Mouse (Mus musculus): ENCODE results near the gene Tpst1.

GRCm38 (mm10) chr5:130136597-130136996 lies 63.5 kb downstream of the Tpst1 start:
- TF ChIP-seq CTCF (IDR thresholded peaks at IDR 0.05 in 2 of 3, conservative IDR thresholded peaks at IDR 0.05 in 1 of 3; ENCODE audit: control insufficient read depth in 1 of 3, insufficient read depth in 1 of 3, low read depth in 2 of 3, low read length in 3 of 3, poor library complexity in 1 of 3, severe bottlenecking in 1 of 3) (no peak), POLR2A (IDR thresholded peaks at IDR 0.05; ENCODE audit: control insufficient read depth in 1 of 2, insufficient read depth in 1 of 2, low read depth in 1 of 2, low read length in 2 of 2, poor library complexity in 1 of 2) (no peak), SIN3A (IDR thresholded peaks at IDR 0.05; ENCODE audit: low read length) (no peak), NRF1 (IDR thresholded peaks at IDR 0.05; ENCODE audit: insufficient read depth, low read depth, low read length, poor library complexity, severe bottlenecking) (no peak), GATA1 (IDR thresholded peaks at IDR 0.05; ENCODE audit: low read depth, low read length) (no peak), MAX (IDR thresholded peaks at IDR 0.05; ENCODE audit: low read length) (no peak), MXI1 (IDR thresholded peaks at IDR 0.05; ENCODE audit: low read depth, low read length) (no peak), ZNF384 (IDR thresholded peaks at IDR 0.05; ENCODE audit: low read depth, low read length) (no peak), MEF2A (IDR thresholded peaks at IDR 0.05; ENCODE audit: extremely low read depth, insufficient replicate concordance, low read depth, low read length, poor library complexity, severe bottlenecking) (no peak), KAT2A (conservative IDR thresholded peaks at IDR 0.05; ENCODE audit: low read depth, low read length) (no peak), UBTF (IDR thresholded peaks at IDR 0.05; ENCODE audit: borderline replicate concordance, insufficient read depth, low read depth, low read length) (no peak)

Data from MEL (cell line).